Comparison of ENCODE assay signal across 15 mouse cellular contexts in genomic region chr9:41053478-41053877, GRCm38 (mm10). TPM values are rescaled to one million over a fixed set of nuclear protein-coding genes. Genes with fewer than 3 reads are reported as not detected.
"Had no signal": no experiment of that assay in that cellular context is flagged by ENCODE, and none has a peak within 500 bp of the region (broad histone marks: within the 10 kb centered on the region; RNA-seq: fewer than 3 reads in every experiment).

No protein-coding gene starts in this region.

- ATAC-seq: midbrain, embryonic 16.5 days had no signal

- H3K36me3 ChIP-seq: kidney, embryonic 15.5 days; limb, embryonic 13.5 days had no signal

- H3K4me1 ChIP-seq: kidney, embryonic 15.5 days had no signal

- H3K4me2 ChIP-seq: kidney, embryonic 15.5 days; limb, embryonic 13.5 days; neural tube, embryonic 15.5 days had no signal

- H3K9me3 ChIP-seq: neural tube, embryonic 15.5 days had no signal

- H3K27me3 ChIP-seq: kidney, embryonic 15.5 days; limb, embryonic 13.5 days; neural tube, embryonic 15.5 days had no signal

- H3K4me3 ChIP-seq: kidney, embryonic 15.5 days; limb, embryonic 13.5 days; neural tube, embryonic 15.5 days had no signal

- H3K27ac ChIP-seq: kidney, embryonic 15.5 days; limb, embryonic 13.5 days; liver, embryonic 14.5 days had no signal

- DNase-seq: kidney, adult 2 months; kidney, postnatal 14 days; lung, adult 18-20 months; spleen, adult 18-20 months; thymus, adult 18-20 months; thymus, postnatal 14 days had no signal

- H3K9ac ChIP-seq: kidney, embryonic 15.5 days; limb, embryonic 13.5 days; liver, embryonic 14.5 days; neural tube, embryonic 15.5 days had no signal

RNA-seq across cellular contexts. Expression of gene Crtam, which starts 49.0 kb away (rescaled TPM):
- total RNA-seq: liver, adult 2 months had no signal
- polyA plus RNA-seq: liver, adult 2 months; lung, embryonic 16.5 days; neural tube, embryonic 11.5 days; stomach, embryonic 14.5 days had no signal
